Mouse (Mus musculus) cortical plate, adult 2 months (tissue): ENCODE data around the gene Smim9. TPM values are rescaled to one million over a fixed set of nuclear protein-coding genes. Genes with fewer than 3 reads are reported as not detected.

Experiments
- H3K27ac ChIP-seq: fragments of 200-500 bp; 2 replicates; pipeline ENCODE4 v1.5.1; 2012; ENCODE audit warnings: low read length, control low read depth, inconsistent platforms; ENCODE audit not compliant: insufficient read depth
- H3K4me1 ChIP-seq: fragments of 200-500 bp; 2 replicates; pipeline ENCODE4 v1.6.1; 2011; ENCODE audit warnings: low read length; ENCODE audit not compliant: control insufficient read depth, insufficient read depth
- H3K4me3 ChIP-seq: fragments of 200-500 bp; 2 replicates; pipeline ENCODE4 v1.5.1; 2011; ENCODE audit warnings: mild to moderate bottlenecking, low read length, control low read depth; ENCODE audit not compliant: insufficient read depth
- CTCF ChIP-seq: fragments of 200-500 bp; IDR thresholded peaks from 2 replicates; pipeline ENCODE4 v1.5.1; 2011; ENCODE audit warnings: mild to moderate bottlenecking, control low read depth, low read length; ENCODE audit not compliant: insufficient read depth; ENCODE audit errors: extremely low read depth
- POLR2A ChIP-seq: fragments of 200-500 bp; IDR thresholded peaks from 2 replicates; pipeline ENCODE4 v1.6.1; 2011; ENCODE audit warnings: mild to moderate bottlenecking, low read length, control low read depth; ENCODE audit not compliant: insufficient read depth; ENCODE audit errors: extremely low read depth
- polyA plus RNA-seq: library from polyadenylated mRNA; depleted of rRNA; stranded (reverse); fragments of >200 nt; gene quantifications from 2 replicates; pipeline ENCODE4 v1.2.3, GENCODE M21; 2012; rRNA removed

Smim9 gene
- polyA plus RNA-seq, 1 experiment = not detected

- Histone ChIP-seq H3K4me1 (peaks cover 2% of the 10 kb centered on the region; the same call in 1 of the 2 replicates), H3K4me3 (peak overlapping the region; percentile 56; the same call in 1 of the 2 replicates), H3K27ac (no peak overlapping the region)
- TF ChIP-seq CTCF (no peak), POLR2A (no peak)
Observed at GRCm38 (mm10) chrX:75129474-75129873, 34.1 kb downstream of the Smim9 start.

GRCm38 (mm10) chrX:75128333-75128980 is 35.1 kb downstream of the Smim9 start:
- no peak overlapping the region for H3K4me3 ChIP-seq
- no peak overlapping the region for H3K27ac ChIP-seq
- peaks cover 2% of the 10 kb centered on the region; the same call in 1 of the 2 replicates for H3K4me1 ChIP-seq
- TF ChIP-seq POLR2A (no peak), CTCF (no peak)

- Histone ChIP-seq H3K27ac (no peak overlapping the region), H3K4me1 (peaks cover 2% of the 10 kb centered on the region; the same call in 1 of the 2 replicates), H3K4me3 (no peak overlapping the region)
- no peak for TF ChIP-seq CTCF
- no peak for TF ChIP-seq POLR2A
Observed at GRCm38 (mm10) chrX:75126893-75127292, 36.7 kb downstream of the Smim9 start.

GRCm38 (mm10) chrX:75125606-75126005 is 38.0 kb downstream of the Smim9 start:
- no peak overlapping the region for H3K27ac ChIP-seq
- H3K4me1 ChIP-seq = peaks cover 2% of the 10 kb centered on the region; the same call in 1 of the 2 replicates
- no peak overlapping the region for H3K4me3 ChIP-seq
- TF ChIP-seq POLR2A = no peak
- TF ChIP-seq CTCF = no peak

- H3K27ac ChIP-seq = no peak overlapping the region
- H3K4me3 ChIP-seq = no peak overlapping the region
- TF ChIP-seq POLR2A = no peak
- TF ChIP-seq CTCF = no peak
- H3K4me1 ChIP-seq = no peaks in the 10 kb centered on the region
Observed at GRCm38 (mm10) chrX:75115550-75115949, 48.0 kb downstream of the Smim9 start.

- Histone ChIP-seq H3K4me3 (no peak overlapping the region), H3K27ac (no peak overlapping the region), H3K4me1 (no peaks in the 10 kb centered on the region)
- TF ChIP-seq CTCF (no peak), POLR2A (no peak)
Observed at GRCm38 (mm10) chrX:75102293-75102692, 61.3 kb downstream of the Smim9 start.

GRCm38 (mm10) chrX:75098799-75099198 is 64.8 kb downstream of the Smim9 start:
- H3K4me1 ChIP-seq = no peaks in the 10 kb centered on the region
- no peak for TF ChIP-seq POLR2A
- TF ChIP-seq CTCF = no peak

GRCm38 (mm10) chrX:75096163-75096770 is 67.3 kb downstream of the Smim9 start:
- TF ChIP-seq CTCF = no peak
- no peak for TF ChIP-seq POLR2A
- H3K4me1 ChIP-seq = no peaks in the 10 kb centered on the region
- peak overlapping the region; percentile 65 for H3K4me3 ChIP-seq
- no peak overlapping the region for H3K27ac ChIP-seq

More at GRCm38 (mm10) chrX:75098799-75099198, 64.8 kb downstream of the Smim9 start:
- Histone ChIP-seq H3K4me3 (no peak overlapping the region), H3K27ac (no peak overlapping the region)

Other genes starting within 250 kb of the Smim9 start
- 1.1 and 1.4 TPM in 2 replicates for gene Gab3, start 78.3 kb downstream of the Smim9 start, polyA plus RNA-seq
- gene Dkc1, start 67.9 kb downstream of the Smim9 start, polyA plus RNA-seq = 32.5 and 35.4 TPM in 2 replicates
- gene Mpp1, start 32.8 kb downstream of the Smim9 start, polyA plus RNA-seq = 36.1 and 38.5 TPM in 2 replicates
- 25.8 and 27.5 TPM in 2 replicates for gene Fundc2, start 218.6 kb upstream of the Smim9 start, polyA plus RNA-seq
- gene F8, start 218.8 kb upstream of the Smim9 start, polyA plus RNA-seq = 0.79 and 0.85 TPM in 2 replicates